Mouse (Mus musculus) embryo, embryonic 11 days (tissue): ENCODE results near the gene Lamb3.

Experiments
- DNase-seq: peaks from one replicate; pipeline ENCODE4 v3.0.0-alpha.2; 2015

Lamb3 gene

DNA sequence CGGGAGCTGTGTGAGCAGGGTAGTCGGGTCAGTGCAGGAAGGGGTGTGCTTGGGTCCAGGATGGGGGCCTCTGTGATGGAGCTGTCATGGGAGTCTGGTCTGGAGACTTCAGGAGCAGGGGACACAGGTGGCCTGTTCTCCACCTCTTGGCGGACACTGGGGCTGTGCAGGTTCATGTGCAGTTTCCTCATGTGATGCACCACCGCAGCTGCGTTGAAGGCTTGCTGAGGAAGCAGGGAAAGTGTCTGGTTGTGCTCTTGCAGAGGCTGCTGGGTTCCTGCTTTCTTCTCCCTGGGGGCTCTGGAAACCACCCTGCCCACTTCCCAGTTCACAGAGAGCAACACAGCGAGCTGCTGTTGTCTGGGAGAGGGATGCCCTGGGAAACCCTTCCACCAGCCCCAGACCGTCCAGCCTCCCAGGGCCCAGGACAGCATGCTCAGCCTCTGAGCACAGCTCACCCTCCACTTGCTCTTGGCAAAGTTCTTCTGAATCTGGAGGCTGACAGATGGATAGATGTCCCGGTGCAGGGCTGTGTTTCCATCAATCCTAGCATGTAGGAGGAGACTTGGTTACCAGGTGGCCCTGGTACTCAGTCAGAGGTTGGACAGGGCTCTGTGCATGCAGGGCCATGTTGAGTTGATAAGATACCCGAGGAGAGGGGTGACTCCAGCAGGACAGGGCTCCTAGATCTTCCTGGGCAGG lies 140.9 kb downstream of the Lamb3 start:
- no peak for DNase-seq

DNA sequence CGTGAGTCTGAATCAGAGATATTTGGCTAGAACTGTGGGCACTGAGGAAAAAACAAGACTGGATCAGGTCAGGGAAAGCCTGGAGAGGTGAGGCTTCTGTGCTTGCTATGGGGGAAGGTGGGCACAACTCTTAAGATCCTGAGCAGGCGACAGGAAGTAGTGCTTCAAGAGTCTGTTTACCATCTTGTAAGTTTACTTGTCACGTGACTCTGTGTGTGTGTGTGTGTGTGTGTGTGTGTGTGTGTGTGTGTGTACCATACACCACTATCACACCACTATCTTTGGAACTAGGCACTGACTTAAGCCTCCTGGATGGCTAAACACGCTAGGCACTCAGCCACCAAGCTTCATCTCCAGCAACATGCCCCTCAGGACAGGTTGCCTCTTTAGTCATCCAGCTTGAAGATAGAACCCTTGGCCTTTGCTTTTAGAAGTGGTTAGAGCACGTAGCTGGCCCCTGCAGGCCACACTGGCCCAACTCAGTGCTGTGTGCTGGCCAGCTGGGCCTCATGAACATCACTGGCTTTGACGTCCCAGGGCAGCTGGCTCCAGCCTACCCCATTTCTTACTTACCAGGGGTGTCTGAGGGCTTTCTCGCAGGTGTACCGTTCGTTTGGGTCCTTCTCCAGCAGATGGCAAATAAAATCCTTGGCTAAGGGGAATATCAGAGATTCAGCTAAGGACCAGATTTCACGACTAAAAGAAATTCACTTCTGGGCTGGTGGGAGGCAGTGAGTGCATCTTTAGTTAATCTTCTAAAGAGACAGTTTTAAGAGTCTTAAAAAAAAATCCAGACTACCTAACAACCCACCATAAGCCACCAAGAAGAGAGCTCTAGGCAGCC lies 142.4 kb downstream of the Lamb3 start:
- no peak for DNase-seq

GRCm38 (mm10) chr1:193350546-193350801 lies 143.0 kb downstream of the Lamb3 start:
- DNase-seq: no peak

DNA sequence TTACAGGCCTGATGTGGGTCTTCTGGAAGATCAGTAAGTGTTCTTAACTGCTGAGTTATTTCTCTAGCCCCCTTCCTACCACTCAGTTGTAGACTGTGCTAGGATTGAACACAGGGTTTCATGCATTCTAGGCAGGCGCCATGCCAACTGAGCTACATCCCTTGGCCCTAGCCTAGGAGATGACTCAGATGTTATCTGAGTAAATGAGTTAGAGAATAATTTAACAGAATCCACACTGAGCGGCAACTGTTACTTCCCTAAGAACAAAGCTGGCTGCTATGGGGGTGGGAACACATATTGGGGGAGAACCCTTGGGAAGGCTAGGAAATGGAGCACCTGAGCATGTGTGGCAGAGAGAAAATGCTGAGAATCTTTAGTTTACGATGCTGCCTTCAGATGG lies 144.1 kb downstream of the Lamb3 start:
- no peak for DNase-seq

DNA sequence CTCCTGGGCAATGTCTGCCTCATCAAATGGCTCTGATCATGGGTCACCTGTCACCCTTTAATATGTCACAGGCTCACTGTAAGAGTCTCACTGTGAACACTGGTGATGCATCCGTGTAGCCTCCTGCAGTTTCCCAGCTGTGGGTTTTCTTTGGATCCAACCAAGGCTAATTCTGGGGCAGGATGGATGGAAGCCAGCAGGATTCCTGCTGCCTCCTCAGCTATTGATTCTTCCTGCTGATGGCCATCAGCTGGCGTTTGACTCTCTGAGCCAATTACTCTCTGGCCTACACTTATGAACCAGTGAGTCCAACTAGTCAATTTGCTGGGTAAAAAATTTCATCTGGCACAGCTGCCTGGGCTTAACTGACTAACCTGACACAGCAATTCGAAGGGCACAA lies 151.7 kb downstream of the Lamb3 start:
- DNase-seq: no peak

- DNase-seq: no peak
Observed at GRCm38 (mm10) chr1:193361181-193361580, 153.7 kb downstream of the Lamb3 start.

- DNase-seq: no peak
Observed at GRCm38 (mm10) chr1:193362078-193362477, 154.6 kb downstream of the Lamb3 start.

DNA sequence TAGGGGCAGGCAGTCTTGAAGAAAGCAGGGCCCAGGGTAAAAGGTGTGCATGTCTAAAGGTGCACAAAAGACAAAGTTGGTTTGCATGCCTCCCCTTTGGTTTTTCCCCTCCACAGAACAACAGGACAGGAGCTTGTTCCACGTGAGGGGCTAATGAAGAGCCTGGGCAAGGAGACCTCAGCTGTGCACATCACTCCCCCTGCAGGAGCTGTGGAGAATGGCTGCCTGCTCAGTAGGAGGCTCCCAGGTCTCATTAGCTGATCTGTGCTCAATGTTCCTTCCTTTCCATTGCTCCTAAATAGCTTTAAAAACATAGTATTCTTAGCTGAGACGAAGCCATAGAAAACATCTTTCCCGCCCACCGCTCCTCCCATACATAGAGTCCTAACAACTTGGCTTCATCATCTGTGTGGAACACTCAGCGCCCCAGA lies 156.3 kb downstream of the Lamb3 start:
- peak; percentile 62 for DNase-seq

DNA sequence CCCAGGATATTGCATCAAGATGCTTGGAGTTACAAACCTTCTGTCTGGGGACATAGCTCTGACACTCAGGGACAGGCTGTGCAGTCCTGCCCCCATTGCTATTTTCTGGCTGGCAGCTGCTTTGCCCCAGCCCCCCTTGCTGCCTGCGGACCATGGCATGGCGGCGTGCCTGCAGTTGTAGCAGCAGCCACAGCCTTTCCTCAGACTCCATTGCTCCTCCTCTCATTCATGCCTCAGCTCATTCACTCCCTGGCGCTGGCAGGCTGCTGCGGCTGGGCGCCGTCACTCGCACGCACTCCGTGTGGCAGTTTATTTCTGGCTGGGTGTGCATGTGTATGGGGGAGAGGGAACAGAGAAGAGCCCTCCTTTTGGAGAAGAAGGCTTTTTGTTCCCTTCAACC lies 160.6 kb downstream of the Lamb3 start:
- peak; percentile 34 for DNase-seq

- DNase-seq: no peak
Observed at GRCm38 (mm10) chr1:193369091-193369490, 161.6 kb downstream of the Lamb3 start.

DNA sequence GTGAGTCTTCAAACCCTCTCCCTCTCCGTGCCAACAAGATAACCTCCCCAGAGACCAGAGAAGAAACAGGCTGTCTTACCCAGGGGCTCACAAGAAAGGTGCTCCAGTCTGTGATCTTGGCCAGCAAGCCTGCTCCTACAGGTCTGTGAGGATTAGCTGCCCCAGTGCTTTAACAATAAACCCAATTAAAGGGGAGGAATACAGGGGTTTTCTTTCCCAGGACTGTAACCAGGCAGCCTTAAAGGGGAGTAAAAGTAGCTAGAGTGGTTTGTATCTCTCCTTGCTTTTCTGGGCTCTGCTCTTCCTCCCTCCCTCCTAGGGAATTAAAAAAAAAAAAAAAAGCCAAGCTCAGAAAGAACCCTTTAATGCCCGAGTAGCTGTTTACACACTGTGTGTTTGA lies 162.6 kb downstream of the Lamb3 start, which contains the start of gene Camk1g:
Gene Camk1g (minus strand): TSS at position 203 of the 400 bp plus-strand sequence.
- peak; percentile 78 for DNase-seq

GRCm38 (mm10) chr1:193373906-193374413 lies 166.5 kb downstream of the Lamb3 start:
- DNase-seq: no peak

DNA sequence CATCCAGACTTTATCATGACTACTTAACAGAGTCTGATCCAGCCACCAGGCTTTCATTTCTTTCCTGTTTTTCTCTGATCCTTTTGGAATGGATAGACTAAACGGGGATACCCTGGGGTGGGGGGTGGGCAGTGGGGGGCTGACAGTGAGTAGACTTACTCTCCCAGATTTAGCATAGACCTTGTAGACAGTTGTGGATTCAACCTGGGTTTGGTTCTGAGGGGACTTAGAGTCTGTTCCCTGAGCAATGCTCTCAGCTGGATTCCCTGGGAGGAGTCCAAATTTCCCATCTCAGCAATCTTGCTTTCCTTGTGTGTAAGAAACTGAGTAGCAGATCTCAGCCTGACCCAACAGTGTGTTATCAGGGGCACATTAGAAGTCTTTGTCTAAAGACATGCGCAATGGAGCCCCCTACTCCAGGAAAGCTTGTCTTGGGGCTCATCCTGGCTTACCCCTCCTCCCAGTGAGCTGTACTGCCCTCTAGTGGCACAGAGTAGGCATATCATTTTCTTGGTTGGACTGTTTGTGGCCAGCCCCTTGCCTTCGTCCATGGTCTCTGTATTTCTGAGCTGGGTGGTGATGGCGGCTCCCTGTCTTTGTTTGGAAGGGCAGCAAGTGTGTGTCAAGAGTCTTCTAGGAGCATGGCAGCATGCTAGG lies 169.1 kb downstream of the Lamb3 start:
- DNase-seq: peak; percentile 82

DNA sequence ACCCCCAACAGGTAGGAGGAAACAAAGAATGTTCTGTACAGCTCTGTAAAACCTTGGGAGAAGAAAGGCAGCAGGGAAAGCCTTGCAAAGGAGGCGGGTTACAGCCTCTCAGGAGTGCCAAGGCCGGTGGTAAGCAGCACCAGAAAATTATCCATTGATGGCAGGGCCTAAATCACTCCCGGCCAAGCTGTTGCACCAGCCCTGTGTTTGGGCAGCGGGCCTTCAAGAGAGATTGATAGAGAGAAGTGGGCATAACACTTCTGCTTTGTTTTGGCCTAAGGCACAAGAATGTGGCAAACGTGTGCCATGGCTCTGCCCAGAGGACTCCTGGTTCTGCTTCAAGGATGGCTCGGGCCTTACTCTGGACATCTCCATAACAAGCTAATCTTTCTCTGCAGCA lies 172.1 kb downstream of the Lamb3 start:
- no peak for DNase-seq

- DNase-seq: no peak
Observed at GRCm38 (mm10) chr1:193380877-193381276, 173.4 kb downstream of the Lamb3 start.

GRCm38 (mm10) chr1:193381597-193382404 lies 174.3 kb downstream of the Lamb3 start:
- DNase-seq: peak; percentile 56

- DNase-seq: peak; percentile 89
Observed at GRCm38 (mm10) chr1:193382435-193382834, 174.9 kb downstream of the Lamb3 start.

- DNase-seq: peak; percentile 85
Observed at GRCm38 (mm10) chr1:193382841-193383462, 175.5 kb downstream of the Lamb3 start.

DNA sequence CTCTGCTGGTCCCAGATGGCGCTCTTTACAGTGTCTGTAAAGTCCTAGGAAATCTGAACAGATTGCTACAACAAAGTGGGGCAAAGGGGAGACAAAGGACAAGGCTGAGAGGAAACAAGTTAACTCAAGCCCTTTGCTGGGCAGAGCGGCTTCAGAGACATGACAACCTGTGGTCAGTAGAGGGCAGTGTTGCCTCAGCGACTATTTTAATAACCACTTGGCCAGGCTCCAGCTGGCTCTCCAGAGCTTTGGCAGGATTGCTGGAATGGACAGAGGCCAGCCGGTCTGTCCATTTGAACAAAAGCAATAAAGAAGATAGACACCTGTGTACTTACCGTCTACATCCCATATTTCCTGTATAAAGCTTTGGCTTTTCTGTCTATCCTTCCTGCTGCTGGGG lies 178.6 kb downstream of the Lamb3 start:
- peak; percentile 91 for DNase-seq

DNA sequence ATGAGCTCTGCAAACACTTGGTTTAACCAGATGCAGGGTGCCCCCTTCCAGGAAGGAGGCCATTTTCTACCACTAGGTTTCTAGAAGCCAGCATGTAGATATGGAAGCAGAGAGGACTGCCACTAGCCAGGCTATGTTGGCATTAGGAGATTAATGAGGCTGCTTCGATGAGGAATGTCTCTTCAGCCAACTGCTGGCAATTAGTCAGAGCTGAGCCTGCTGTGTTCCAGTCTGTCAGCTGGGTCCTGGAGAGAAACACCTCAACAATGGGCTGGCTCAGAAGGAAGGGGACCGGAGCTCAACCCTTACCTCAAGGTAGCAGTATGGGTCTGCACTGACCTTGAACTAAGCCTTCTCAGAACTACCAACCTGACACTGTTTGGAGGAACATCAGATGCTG lies 179.7 kb downstream of the Lamb3 start:
- no peak for DNase-seq

DNA sequence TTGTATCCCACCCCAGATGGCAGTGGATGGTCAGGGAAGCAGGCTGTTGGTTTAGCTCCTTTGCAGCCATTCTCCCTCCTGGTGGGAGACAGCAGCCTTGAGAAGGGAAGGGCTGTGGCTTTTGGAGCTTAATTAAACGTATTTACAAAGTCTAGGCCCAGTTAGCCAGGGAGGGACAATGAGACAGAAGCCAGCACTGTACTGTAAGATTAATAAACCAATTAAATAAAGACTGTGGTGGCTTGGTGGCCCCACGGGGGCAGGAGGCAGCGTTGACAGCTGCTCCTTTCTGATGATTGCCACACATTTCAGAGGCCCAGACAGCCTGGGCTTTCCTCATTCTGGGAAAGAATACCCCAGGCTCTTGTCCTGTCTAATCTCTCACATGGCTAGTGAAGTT lies 182.0 kb downstream of the Lamb3 start:
- DNase-seq: no peak

DNA sequence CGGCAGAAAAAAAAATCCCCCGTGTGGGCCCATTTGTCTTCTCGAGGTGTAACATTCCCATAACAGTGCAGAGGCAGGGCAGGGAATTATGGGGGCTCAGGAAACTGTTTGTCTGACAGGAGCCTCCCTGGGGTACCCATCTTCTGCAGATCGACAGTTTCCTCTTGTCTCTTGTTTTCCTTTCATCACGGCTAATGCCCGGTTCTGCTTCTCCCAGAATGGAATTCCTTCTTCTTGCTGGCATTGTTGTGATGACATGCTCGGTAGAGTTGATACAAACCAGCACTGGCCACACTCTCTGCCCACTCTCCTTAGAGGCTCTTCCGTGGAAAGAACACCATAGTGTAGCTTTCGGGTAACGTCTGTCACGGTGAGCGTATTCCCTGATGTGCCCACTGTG lies 182.5 kb downstream of the Lamb3 start:
- DNase-seq: no peak
